Mouse (Mus musculus): ENCODE data around the gene Mief2.

DNA sequence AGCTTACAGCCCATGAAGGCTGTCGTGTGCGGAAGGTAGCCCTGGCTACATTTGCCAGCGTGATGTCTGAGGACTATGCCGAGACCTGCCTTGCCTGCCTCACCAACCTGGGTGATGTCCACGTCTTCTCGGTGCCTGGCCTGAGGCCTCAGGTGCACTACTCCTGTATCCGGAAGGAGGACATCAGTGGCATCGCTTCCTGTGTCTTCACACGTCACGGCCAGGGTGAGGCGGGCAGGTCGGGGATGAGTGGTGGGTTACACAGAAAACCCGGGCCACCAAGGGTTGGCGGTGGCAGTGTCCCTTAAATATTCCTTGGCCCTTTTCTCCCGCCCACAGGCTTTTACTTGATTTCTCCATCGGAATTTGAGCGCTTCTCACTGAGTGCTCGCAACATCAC, 16.2 kb upstream of the Mief2 start:
- TF ChIP-seq CTCF (conservative IDR thresholded peaks at IDR 0.05; ENCODE audit: insufficient read depth, insufficient read length, low read depth, low read length) (no peak), POLR2A (IDR thresholded peaks at IDR 0.05; ENCODE audit: low read depth, low read length) (no peak)

All from kidney, adult 2 months (tissue).